Mouse (Mus musculus): ENCODE measurements around the gene Trabd. TPM values are rescaled to one million over a fixed set of nuclear protein-coding genes. Genes with fewer than 3 reads are reported as not detected.

Trabd gene
- polyA plus RNA-seq, 1 experiment = 74.1 TPM

- H3K4me3 ChIP-seq (ENCODE audit: insufficient read depth, poor library complexity, severe bottlenecking) = no peak overlapping the region
- no peaks in the 10 kb centered on the region for H3K79me2 ChIP-seq (ENCODE audit: control insufficient read depth, insufficient read depth)
- peaks cover 96% of the 10 kb centered on the region for H3K36me3 ChIP-seq (ENCODE audit: control insufficient read depth, insufficient read depth)
- TF ChIP-seq CEBPB (IDR thresholded peaks at IDR 0.05; ENCODE audit: low read depth) (no peak), MYOG (IDR thresholded peaks at IDR 0.05; ENCODE audit: control insufficient read depth, extremely low read depth, insufficient read length) (no peak), CTCF (IDR thresholded peaks at IDR 0.05; ENCODE audit: control insufficient read depth, insufficient read depth, insufficient read length) (no peak), MAX (IDR thresholded peaks at IDR 0.05) (no peak), MYOD1 (IDR thresholded peaks at IDR 0.05; ENCODE audit: control insufficient read depth, insufficient read length, low read depth) (no peak), FOSL1 (IDR thresholded peaks at IDR 0.05; ENCODE audit: insufficient read depth, low read length, poor library complexity, severe bottlenecking) (no peak)
- H3ac ChIP-seq (ENCODE audit: control insufficient read depth, insufficient read length, low read depth) = no peak overlapping the region
- no peaks in the 10 kb centered on the region for H3K27me3 ChIP-seq (ENCODE audit: control insufficient read depth, insufficient read depth, insufficient read length)
- no peaks in the 10 kb centered on the region for H3K79me3 ChIP-seq (ENCODE audit: low read depth)
Measured at GRCm38 (mm10) chr15:89103921-89104320, 29.0 kb downstream of the Trabd start.

GRCm38 (mm10) chr15:89104425-89104824 is 29.5 kb downstream of the Trabd start:
- no peaks in the 10 kb centered on the region for H3K79me3 ChIP-seq (ENCODE audit: low read depth)
- H3K4me3 ChIP-seq (ENCODE audit: insufficient read depth, poor library complexity, severe bottlenecking) = no peak overlapping the region
- H3K79me2 ChIP-seq (ENCODE audit: control insufficient read depth, insufficient read depth) = no peaks in the 10 kb centered on the region
- H3K36me3 ChIP-seq (ENCODE audit: control insufficient read depth, insufficient read depth) = peaks cover 96% of the 10 kb centered on the region
- no peaks in the 10 kb centered on the region for H3K27me3 ChIP-seq (ENCODE audit: control insufficient read depth, insufficient read depth, insufficient read length)
- no peak overlapping the region for H3ac ChIP-seq (ENCODE audit: control insufficient read depth, insufficient read length, low read depth)
- TF ChIP-seq CTCF (IDR thresholded peaks at IDR 0.05; ENCODE audit: control insufficient read depth, insufficient read depth, insufficient read length) = no peak
- TF ChIP-seq FOSL1 (IDR thresholded peaks at IDR 0.05; ENCODE audit: insufficient read depth, low read length, poor library complexity, severe bottlenecking) = no peak
- no peak for TF ChIP-seq MYOG (IDR thresholded peaks at IDR 0.05; ENCODE audit: control insufficient read depth, extremely low read depth, insufficient read length)
- TF ChIP-seq USF1 (IDR thresholded peaks at IDR 0.05; ENCODE audit: low read depth) = no peak
- no peak for TF ChIP-seq MYOD1 (IDR thresholded peaks at IDR 0.05; ENCODE audit: control insufficient read depth, insufficient read length, low read depth)
- no peak for TF ChIP-seq MAX (IDR thresholded peaks at IDR 0.05)
- TF ChIP-seq CEBPB (IDR thresholded peaks at IDR 0.05; ENCODE audit: low read depth) = no peak

- no peaks in the 10 kb centered on the region for H3K79me2 ChIP-seq (ENCODE audit: control insufficient read depth, insufficient read depth)
- TF ChIP-seq USF1 (IDR thresholded peaks at IDR 0.05; ENCODE audit: low read depth) = no peak
- H3K4me3 ChIP-seq (ENCODE audit: insufficient read depth, poor library complexity, severe bottlenecking) = no peak overlapping the region
- H3K79me3 ChIP-seq (ENCODE audit: low read depth) = no peaks in the 10 kb centered on the region
- H3K36me3 ChIP-seq (ENCODE audit: control insufficient read depth, insufficient read depth) = peaks cover 96% of the 10 kb centered on the region
- no peaks in the 10 kb centered on the region for H3K27me3 ChIP-seq (ENCODE audit: control insufficient read depth, insufficient read depth, insufficient read length)
- no peak overlapping the region for H3ac ChIP-seq (ENCODE audit: control insufficient read depth, insufficient read length, low read depth)
Measured at GRCm38 (mm10) chr15:89106073-89106472, 31.1 kb downstream of the Trabd start.

- H3K27me3 ChIP-seq (ENCODE audit: control insufficient read depth, insufficient read depth, insufficient read length) = no peaks in the 10 kb centered on the region
- no peaks in the 10 kb centered on the region for H3K79me3 ChIP-seq (ENCODE audit: low read depth)
- TF ChIP-seq FOSL1 (IDR thresholded peaks at IDR 0.05; ENCODE audit: insufficient read depth, low read length, poor library complexity, severe bottlenecking) = no peak
- no peak for TF ChIP-seq USF1 (IDR thresholded peaks at IDR 0.05; ENCODE audit: low read depth)
- TF ChIP-seq MYOD1 (IDR thresholded peaks at IDR 0.05; ENCODE audit: control insufficient read depth, insufficient read length, low read depth) = no peak
- no peak for TF ChIP-seq MYOG (IDR thresholded peaks at IDR 0.05; ENCODE audit: control insufficient read depth, extremely low read depth, insufficient read length)
- TF ChIP-seq CTCF (IDR thresholded peaks at IDR 0.05; ENCODE audit: control insufficient read depth, insufficient read depth, insufficient read length) = no peak
- no peak for TF ChIP-seq CEBPB (IDR thresholded peaks at IDR 0.05; ENCODE audit: low read depth)
- no peak for TF ChIP-seq MAX (IDR thresholded peaks at IDR 0.05)
- no peak overlapping the region for H3ac ChIP-seq (ENCODE audit: control insufficient read depth, insufficient read length, low read depth)
- no peak overlapping the region for H3K4me3 ChIP-seq (ENCODE audit: insufficient read depth, poor library complexity, severe bottlenecking)
- peaks cover 96% of the 10 kb centered on the region for H3K36me3 ChIP-seq (ENCODE audit: control insufficient read depth, insufficient read depth)
- no peaks in the 10 kb centered on the region for H3K79me2 ChIP-seq (ENCODE audit: control insufficient read depth, insufficient read depth)
Measured at GRCm38 (mm10) chr15:89106976-89107375, 32.1 kb downstream of the Trabd start.

GRCm38 (mm10) chr15:89110147-89110546 is 35.2 kb downstream of the Trabd start:
- Histone ChIP-seq H3K36me3 (ENCODE audit: control insufficient read depth, insufficient read depth) (peaks cover 96% of the 10 kb centered on the region), H3K79me2 (ENCODE audit: control insufficient read depth, insufficient read depth) (no peaks in the 10 kb centered on the region), H3ac (ENCODE audit: control insufficient read depth, insufficient read length, low read depth) (no peak overlapping the region), H3K79me3 (ENCODE audit: low read depth) (no peaks in the 10 kb centered on the region), H3K27me3 (ENCODE audit: control insufficient read depth, insufficient read depth, insufficient read length) (no peaks in the 10 kb centered on the region), H3K4me3 (ENCODE audit: insufficient read depth, poor library complexity, severe bottlenecking) (no peak overlapping the region)
- no peak for TF ChIP-seq MYOG (IDR thresholded peaks at IDR 0.05; ENCODE audit: control insufficient read depth, extremely low read depth, insufficient read length)
- TF ChIP-seq MYOD1 (IDR thresholded peaks at IDR 0.05; ENCODE audit: control insufficient read depth, insufficient read length, low read depth) = no peak
- no peak for TF ChIP-seq MAX (IDR thresholded peaks at IDR 0.05)
- peak; percentile 54 for TF ChIP-seq CTCF (IDR thresholded peaks at IDR 0.05; ENCODE audit: control insufficient read depth, insufficient read depth, insufficient read length)
- TF ChIP-seq FOSL1 (IDR thresholded peaks at IDR 0.05; ENCODE audit: insufficient read depth, low read length, poor library complexity, severe bottlenecking) = no peak
- no peak for TF ChIP-seq USF1 (IDR thresholded peaks at IDR 0.05; ENCODE audit: low read depth)
- TF ChIP-seq CEBPB (IDR thresholded peaks at IDR 0.05; ENCODE audit: low read depth) = no peak

GRCm38 (mm10) chr15:89118007-89118406 is 43.1 kb downstream of the Trabd start:
- peaks cover 73% of the 10 kb centered on the region for H3K79me2 ChIP-seq (ENCODE audit: control insufficient read depth, insufficient read depth)
- no peak overlapping the region for H3ac ChIP-seq (ENCODE audit: control insufficient read depth, insufficient read length, low read depth)
- TF ChIP-seq FOSL1 (IDR thresholded peaks at IDR 0.05; ENCODE audit: insufficient read depth, low read length, poor library complexity, severe bottlenecking) (no peak), MYOD1 (IDR thresholded peaks at IDR 0.05; ENCODE audit: control insufficient read depth, insufficient read length, low read depth) (no peak), MYOG (IDR thresholded peaks at IDR 0.05; ENCODE audit: control insufficient read depth, extremely low read depth, insufficient read length) (no peak), MAX (IDR thresholded peaks at IDR 0.05) (no peak)
- peaks cover 78% of the 10 kb centered on the region for H3K36me3 ChIP-seq (ENCODE audit: control insufficient read depth, insufficient read depth)
- H3K79me3 ChIP-seq (ENCODE audit: low read depth) = peaks cover 52% of the 10 kb centered on the region
- H3K27me3 ChIP-seq (ENCODE audit: control insufficient read depth, insufficient read depth, insufficient read length) = no peaks in the 10 kb centered on the region
- H3K4me3 ChIP-seq (ENCODE audit: insufficient read depth, poor library complexity, severe bottlenecking) = no peak overlapping the region
